Mouse (Mus musculus) megakaryocyte, embryonic 14.5 days (primary cell): ENCODE measurements around the gene Wdr66.

Experiments used
- FLI1 ChIP-seq: IDR thresholded peaks from 2 replicates; pipeline ENCODE4 v1.6.1; 2012; ENCODE audit warnings: low read length, inconsistent platforms, mixed read lengths
- GATA1 ChIP-seq: IDR thresholded peaks from 3 replicates; pipeline ENCODE4 v1.6.1; 2012; ENCODE audit warnings: mixed read lengths, low read length, inconsistent platforms, borderline replicate concordance

- TF ChIP-seq GATA1, result no peak
- no peak for TF ChIP-seq FLI1
Measured at GRCm38 (mm10) chr5:123327686-123328085, 75.8 kb downstream of the Wdr66 start.
